Mouse (Mus musculus): ENCODE results near the gene Scgb2b2.

Gene Scgb2b2

DNA sequence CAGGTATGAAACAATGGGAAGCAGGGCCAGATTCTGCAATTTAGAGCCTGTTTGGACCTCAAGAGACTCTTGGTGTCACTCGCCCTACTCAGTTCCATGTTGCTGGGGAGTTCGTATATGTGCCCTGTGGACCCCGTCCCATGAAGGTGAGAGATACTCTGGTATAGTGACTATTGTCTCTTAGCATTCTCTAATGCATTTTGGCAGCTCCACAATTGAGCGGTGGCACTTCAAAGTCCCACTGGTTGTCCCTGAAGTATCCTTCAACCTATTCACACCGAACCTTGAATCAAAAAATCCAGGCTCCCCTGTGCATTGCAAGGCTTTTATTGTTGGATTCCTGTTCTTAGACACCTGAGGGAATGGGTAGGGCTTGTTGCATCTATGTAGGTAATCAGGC, at the start of gene Scgb2b2:
Scgb2b2 (plus strand) TSS at position 301 of the 400 bp plus-strand sequence.
- DNase-seq = no peak

DNA sequence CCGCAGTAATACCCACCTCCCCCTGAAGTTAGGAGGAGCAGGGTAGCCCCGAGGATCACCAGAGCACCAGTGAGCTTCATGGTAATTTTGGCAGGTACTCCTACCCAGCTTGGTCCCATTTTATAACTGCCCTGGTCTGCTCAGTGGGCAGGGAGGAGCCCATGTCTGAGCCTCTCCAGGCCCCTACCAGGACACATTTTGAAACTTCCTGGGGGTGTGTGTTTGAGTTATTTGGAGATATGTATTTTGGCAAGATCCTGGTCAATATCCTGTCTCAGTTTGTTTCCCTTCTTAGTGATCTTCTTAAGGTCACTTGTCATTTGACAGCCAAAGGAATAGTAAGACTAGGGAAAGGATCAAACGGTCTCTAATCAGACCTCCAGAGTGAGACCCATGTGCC, 1.4 kb downstream of the Scgb2b2 start, which contains the start of gene Scgb1b2:
Scgb1b2 (minus strand) TSS at position 101 of the 400 bp plus-strand sequence.
- no peak for DNase-seq

All from right cerebral cortex, postnatal 4 days (tissue).